Mouse (Mus musculus) stomach, postnatal 0 days (tissue): ENCODE results near the gene Pkd1l2. TPM values are rescaled to one million over a fixed set of nuclear protein-coding genes. Genes with fewer than 3 reads are reported as not detected.

ENCODE experiments used
- ATAC-seq: fragments of 200-750 bp; cut with Nextera tagmentation; 2 replicates; pipeline ENCODE4 v1.8.0; 2017; ENCODE audit not compliant: low FRiP score, low TSS enrichment
- DNase-seq: peaks from one replicate; pipeline ENCODE4 v3.0.0-alpha.2; 2016; ENCODE audit warnings: low spot score
- H3K27ac ChIP-seq: fragments of 300-500 bp; sonication (generic); replicated peaks from 2 replicates; pipeline ENCODE4 v1.5.1; 2014; ENCODE audit warnings: mild to moderate bottlenecking, control low read depth
- H3K27me3 ChIP-seq: fragments of 300-500 bp; sonication (generic); 2 replicates; pipeline ENCODE4 v1.6.1; 2014; ENCODE audit warnings: low read length; ENCODE audit not compliant: control insufficient read depth, insufficient read depth
- H3K36me3 ChIP-seq: fragments of 300-500 bp; sonication (generic); 2 replicates; pipeline ENCODE4 v1.6.1; 2014; ENCODE audit warnings: low read length, mixed read lengths; ENCODE audit not compliant: control insufficient read depth, insufficient read depth
- H3K4me1 ChIP-seq: fragments of 300-500 bp; sonication (generic); replicated peaks from 2 replicates; pipeline ENCODE4 v1.6.1; 2014; ENCODE audit warnings: antibody characterized with exemption; ENCODE audit not compliant: control insufficient read depth, insufficient read depth
- H3K4me2 ChIP-seq: fragments of 300-500 bp; sonication (generic); replicated peaks from 2 replicates; pipeline ENCODE4 v1.6.1; 2014; ENCODE audit warnings: low read depth, mild to moderate bottlenecking, control low read depth, moderate library complexity
- H3K4me3 ChIP-seq: fragments of 300-500 bp; sonication (generic); 2 replicates; pipeline ENCODE4 v1.5.1; 2014; ENCODE audit warnings: low read depth, low read length, control low read depth
- H3K9ac ChIP-seq: fragments of 300-500 bp; sonication (generic); 2 replicates; pipeline ENCODE4 v1.6.1; 2014; ENCODE audit warnings: mild to moderate bottlenecking, low read length, control low read depth, mixed read lengths
- H3K9me3 ChIP-seq: fragments of 300-500 bp; sonication (generic); 2 replicates; pipeline ENCODE4 v1.6.1; 2016; ENCODE audit warnings: low read length; ENCODE audit not compliant: control insufficient read depth
- CTCF ChIP-seq: IDR thresholded peaks from 2 replicates; pipeline ENCODE4 v1.5.1; 2016; ENCODE audit warnings: antibody characterized with exemption, low read depth, mild to moderate bottlenecking, moderate library complexity
- EP300 ChIP-seq: optimal IDR thresholded peaks from 2 replicates; pipeline ENCODE3; 2016; ENCODE audit warnings: antibody characterized with exemption
- WGBS: fragments of 180-500 bp; shearing (Covaris S2); extraction: QIAGEN DNeasy Blood & Tissue Kit; methylation state at CpG from one replicate; pipeline ENCODE4 v1.1.7; 2014; 5-methylcytosine and 5-hydroxymethylcytosine counted together
- polyA plus RNA-seq: library from polyadenylated mRNA; unstranded; fragments of >200 nt; fragmentation: Nextera tagmentation; extraction: Ambion mirVana; gene quantifications from 2 replicates; pipeline ENCODE4 v1.2.1, GENCODE M21; 2015

The Pkd1l2 gene
- polyA plus RNA-seq, 1 experiment from 2014 or later: not detected

GRCm38 (mm10) chr8:116980117-116980516, 102.1 kb downstream of the Pkd1l2 start:
- H3K4me2 ChIP-seq: no peak overlapping the region
- 24% methylated on average over 4 of the region's 4 CpGs for WGBS
- ATAC-seq (no peak), DNase-seq (peak; percentile 68)
- no peaks in the 10 kb centered on the region; the same call in 1 of the 2 replicates for H3K36me3 ChIP-seq
- H3K4me3 ChIP-seq: no peak overlapping the region
- H3K4me1 ChIP-seq: 0 out of 2 replicates have a peak, but pooled peaks cover 2% of the 10 kb centered on the region
- H3K27ac ChIP-seq: no peak overlapping the region
- no peak overlapping the region for H3K9ac ChIP-seq
- no peaks in the 10 kb centered on the region for H3K27me3 ChIP-seq
- peak; percentile 86 for TF ChIP-seq CTCF
- no peak for TF ChIP-seq EP300
- no peaks in the 10 kb centered on the region for H3K9me3 ChIP-seq

DNA sequence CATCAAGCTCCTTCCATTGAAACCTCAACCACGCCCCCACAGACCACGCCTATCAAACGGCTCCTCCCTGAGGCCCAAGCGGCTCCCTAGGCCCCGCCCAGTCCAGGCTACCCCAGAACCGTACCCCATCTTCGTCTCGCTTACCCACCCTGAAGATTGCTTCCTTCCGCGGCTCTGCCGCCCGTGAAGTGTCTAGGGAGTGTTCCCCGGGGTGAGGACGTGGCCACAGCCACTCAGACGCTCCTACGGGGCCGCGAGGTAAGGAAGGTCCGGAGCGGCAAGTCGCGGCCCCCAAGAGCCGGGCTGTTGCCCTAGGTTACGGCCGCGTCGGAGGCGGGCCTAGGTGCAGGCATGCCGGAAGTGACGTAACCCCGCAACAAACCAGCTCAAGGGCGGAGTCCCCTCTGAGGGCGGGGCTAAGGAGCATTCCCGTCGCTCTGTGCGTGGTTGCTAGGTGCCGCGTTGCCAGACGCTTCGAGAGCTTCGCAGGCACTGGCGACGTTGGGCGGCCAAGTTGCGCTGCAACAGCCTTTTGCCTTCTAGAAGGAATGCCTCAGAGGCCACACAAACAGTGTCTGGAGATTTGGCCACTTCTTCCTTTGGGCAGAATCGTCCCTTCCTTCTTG, 103.5 kb downstream of the Pkd1l2 start, which contains the start of gene 1700030J22Rik:
1700030J22Rik (minus strand) TSS at position 329 of the 626 bp plus-strand sequence.
- 0 out of 2 replicates have a peak within 1 kb of the TSS, but pooled peaks have one; percentile 28 for H3K9ac ChIP-seq
- no peak within 1 kb of the TSS for H3K27ac ChIP-seq
- under 1% methylated on average over 46 of the region's 46 CpGs for WGBS
- peak; percentile 99 for ATAC-seq
- H3K36me3 ChIP-seq: no peaks in the 10 kb centered on the region; the same call in 1 of the 2 replicates
- DNase-seq: peak; percentile 99
- TF ChIP-seq EP300 (no peak), CTCF (peak; percentile 64)
- H3K9me3 ChIP-seq: no peaks in the 10 kb centered on the region
- 0 out of 2 replicates have a peak, but pooled peaks cover 2% of the 10 kb centered on the region for H3K4me1 ChIP-seq
- H3K27me3 ChIP-seq: no peaks in the 10 kb centered on the region
- H3K4me3 ChIP-seq: peak within 1 kb of the TSS; percentile 76
- H3K4me2 ChIP-seq: peak within 1 kb of the TSS; percentile 86

DNA sequence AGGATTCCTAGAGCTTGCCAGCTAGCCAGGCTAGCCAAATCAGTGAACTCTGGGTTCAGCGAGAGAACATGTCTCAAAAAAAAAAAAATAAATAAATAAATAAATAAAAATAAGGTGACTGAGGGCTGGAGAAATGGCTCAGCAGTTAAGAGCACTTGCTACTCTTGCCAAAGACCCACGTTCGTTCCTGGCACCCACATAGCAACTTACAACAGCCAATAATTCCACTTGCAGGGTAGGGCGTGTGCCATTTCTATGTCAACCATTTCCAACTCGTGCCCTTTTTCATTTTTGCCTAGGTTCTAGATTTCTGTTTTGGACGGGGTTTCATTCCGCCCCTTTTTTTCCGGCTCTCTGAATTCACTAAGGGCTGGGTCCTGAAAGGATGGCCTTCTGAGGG, 104.2 kb downstream of the Pkd1l2 start:
- H3K4me1 ChIP-seq: 0 out of 2 replicates have a peak, but pooled peaks cover 2% of the 10 kb centered on the region
- TF ChIP-seq CTCF (no peak), EP300 (no peak)
- no peaks in the 10 kb centered on the region for H3K36me3 ChIP-seq
- H3K9me3 ChIP-seq: no peaks in the 10 kb centered on the region
- 30% methylated on average over 8 of the region's 8 CpGs for WGBS
- ATAC-seq: no peak
- H3K4me3 ChIP-seq: peak overlapping the region; percentile 76
- no peaks in the 10 kb centered on the region for H3K27me3 ChIP-seq
- DNase-seq: no peak
- no peak overlapping the region for H3K27ac ChIP-seq
- no peak overlapping the region for H3K9ac ChIP-seq
- peak overlapping the region; percentile 86 for H3K4me2 ChIP-seq

DNA sequence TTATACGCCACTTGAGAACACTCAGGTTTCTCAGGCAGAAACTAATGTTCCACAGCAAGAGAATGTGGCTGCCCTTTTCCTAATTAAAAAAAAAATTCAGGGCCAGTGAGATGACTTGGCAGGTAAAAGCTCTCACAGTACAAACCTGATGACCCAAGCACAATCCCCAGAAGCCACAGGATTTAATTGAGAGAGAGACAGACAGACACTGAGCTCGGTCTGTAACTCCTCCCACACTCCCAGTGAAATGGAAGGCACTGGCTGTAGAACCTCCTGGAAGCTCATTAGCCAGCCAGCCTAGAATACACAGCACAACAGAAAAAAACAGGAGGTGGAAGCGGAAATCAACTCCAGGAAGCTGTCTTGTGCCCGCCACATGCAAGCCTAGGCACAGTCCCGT, 106.6 kb downstream of the Pkd1l2 start:
- Histone ChIP-seq H3K27ac (no peak overlapping the region), H3K9ac (no peak overlapping the region), H3K9me3 (no peaks in the 10 kb centered on the region), H3K4me3 (no peak overlapping the region), H3K36me3 (no peaks in the 10 kb centered on the region), H3K4me1 (0 out of 2 replicates have a peak, but pooled peaks cover 2% of the 10 kb centered on the region), H3K4me2 (no peak overlapping the region), H3K27me3 (no peaks in the 10 kb centered on the region)
- no peak for DNase-seq
- TF ChIP-seq EP300 (no peak), CTCF (no peak)
- ATAC-seq: no peak
- WGBS: 55% methylated on average over 5 of the region's 5 CpGs

DNA sequence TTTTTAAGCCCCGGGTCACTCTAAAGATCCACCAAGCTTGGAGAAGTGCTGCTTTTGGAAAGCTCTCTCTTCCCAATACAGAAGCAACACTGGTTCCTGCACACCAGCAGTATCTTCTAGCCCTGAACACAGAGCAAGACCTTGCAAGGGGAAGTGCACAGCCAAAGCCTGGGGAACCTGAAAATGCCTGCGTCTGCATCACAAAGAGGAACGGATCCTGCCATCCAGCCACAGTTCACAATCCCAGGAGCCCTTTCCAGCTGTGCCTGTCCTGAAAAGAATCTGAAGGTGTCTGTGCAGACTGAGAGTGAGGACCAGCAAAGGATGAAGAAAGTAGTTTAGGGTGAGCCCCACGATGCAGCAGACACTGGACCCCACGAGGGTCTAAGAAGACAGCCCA, 107.2 kb downstream of the Pkd1l2 start:
- TF ChIP-seq EP300: no peak
- TF ChIP-seq CTCF: no peak
- Histone ChIP-seq H3K27ac (no peak overlapping the region), H3K36me3 (no peaks in the 10 kb centered on the region), H3K4me2 (no peak overlapping the region), H3K9ac (no peak overlapping the region), H3K4me1 (0 out of 2 replicates have a peak, but pooled peaks cover 2% of the 10 kb centered on the region), H3K9me3 (no peaks in the 10 kb centered on the region), H3K4me3 (no peak overlapping the region), H3K27me3 (no peaks in the 10 kb centered on the region)
- no peak for ATAC-seq
- 42% methylated on average over 5 of the region's 5 CpGs for WGBS
- DNase-seq: no peak

- H3K9ac ChIP-seq: no peak overlapping the region
- WGBS: 65% methylated on average over 6 of the region's 6 CpGs
- H3K4me1 ChIP-seq: no peaks in the 10 kb centered on the region
- ATAC-seq (no peak), DNase-seq (no peak)
- TF ChIP-seq EP300 (no peak), CTCF (no peak)
- no peaks in the 10 kb centered on the region for H3K27me3 ChIP-seq
- no peak overlapping the region for H3K4me3 ChIP-seq
- H3K27ac ChIP-seq: no peak overlapping the region
- H3K36me3 ChIP-seq: no peaks in the 10 kb centered on the region
- H3K4me2 ChIP-seq: no peak overlapping the region
- no peaks in the 10 kb centered on the region for H3K9me3 ChIP-seq
Measured at GRCm38 (mm10) chr8:116969531-116969930, 112.7 kb downstream of the Pkd1l2 start.
